Mouse (Mus musculus) cerebellum, adult 9-10 months (tissue): ENCODE measurements around the gene Ggcx.

ENCODE experiments used
- DNase-seq: peaks from one replicate; pipeline ENCODE4 v3.0.0; 2022

Ggcx gene

DNA sequence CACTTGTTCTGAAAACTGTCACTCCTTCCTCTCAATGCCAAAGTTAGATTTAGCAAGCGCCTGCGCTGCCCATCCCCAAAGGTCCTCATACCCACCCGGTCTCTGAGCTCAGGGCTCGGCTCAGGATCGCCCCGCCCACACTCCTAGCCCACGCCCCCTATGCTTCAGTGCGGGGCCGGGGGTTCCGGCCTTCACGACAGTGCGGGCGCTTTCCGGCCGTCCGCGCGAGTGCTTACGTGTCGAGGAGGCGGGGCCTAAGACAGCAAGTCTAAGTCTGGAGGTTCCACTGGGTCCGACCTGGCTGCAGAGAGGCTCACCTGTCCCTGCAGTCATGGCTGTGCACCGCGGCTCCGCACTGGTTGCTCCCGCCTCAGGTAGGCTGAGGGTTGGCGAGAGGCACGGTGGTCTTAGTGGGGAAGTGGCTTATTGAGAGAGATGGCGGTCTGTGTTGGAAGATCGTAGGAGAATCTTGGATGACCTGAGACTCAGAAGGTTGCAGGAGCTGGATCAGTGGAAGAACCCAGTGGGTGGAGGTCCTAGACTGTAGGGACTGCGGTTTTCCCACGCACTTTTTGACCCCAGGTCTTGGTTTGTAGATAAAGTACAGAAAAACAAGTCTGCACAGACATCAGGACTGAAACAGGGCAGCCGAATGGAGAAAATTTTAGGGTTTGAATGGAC is at the start of gene Ggcx:
TSS of gene Ggcx (plus strand) at position 233 of the 681 bp plus-strand sequence.
- DNase-seq: peak; percentile 94

- DNase-seq: no peak
Measured at GRCm38 (mm10) chr6:72364985-72365384, 49.1 kb upstream of the Ggcx start.

- no peak for DNase-seq
Measured at GRCm38 (mm10) chr6:72366304-72366703, 47.8 kb upstream of the Ggcx start.

- DNase-seq: no peak
Measured at GRCm38 (mm10) chr6:72366844-72367443, 47.2 kb upstream of the Ggcx start, which contains the start of gene Rnf181. Rnf181 (minus strand) TSS chr6:72366956.

GRCm38 (mm10) chr6:72367460-72367974 is 46.6 kb upstream of the Ggcx start:
- DNase-seq: no peak

- no peak for DNase-seq
Measured at GRCm38 (mm10) chr6:72369557-72369956, 44.6 kb upstream of the Ggcx start.

DNA sequence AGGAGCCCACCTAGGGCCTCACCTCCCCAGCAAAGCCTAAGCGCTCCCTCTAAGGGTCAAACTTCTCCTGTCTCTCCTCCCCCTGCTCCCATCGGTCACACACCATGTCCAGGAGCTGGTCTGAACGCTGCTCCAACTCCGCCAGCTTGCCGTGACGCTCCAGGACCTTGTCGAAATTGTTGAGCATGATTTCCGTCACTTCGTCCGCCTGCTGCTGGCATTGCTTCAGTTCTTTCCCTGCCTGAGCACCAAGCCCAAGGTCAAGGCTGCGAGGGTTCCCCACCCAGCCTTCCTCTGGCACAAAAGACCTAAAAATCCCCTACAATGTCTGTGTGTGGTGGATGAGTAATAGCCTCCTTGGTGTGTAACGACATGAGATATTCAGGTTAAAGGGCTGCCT is 44.0 kb upstream of the Ggcx start:
- no peak for DNase-seq

DNA sequence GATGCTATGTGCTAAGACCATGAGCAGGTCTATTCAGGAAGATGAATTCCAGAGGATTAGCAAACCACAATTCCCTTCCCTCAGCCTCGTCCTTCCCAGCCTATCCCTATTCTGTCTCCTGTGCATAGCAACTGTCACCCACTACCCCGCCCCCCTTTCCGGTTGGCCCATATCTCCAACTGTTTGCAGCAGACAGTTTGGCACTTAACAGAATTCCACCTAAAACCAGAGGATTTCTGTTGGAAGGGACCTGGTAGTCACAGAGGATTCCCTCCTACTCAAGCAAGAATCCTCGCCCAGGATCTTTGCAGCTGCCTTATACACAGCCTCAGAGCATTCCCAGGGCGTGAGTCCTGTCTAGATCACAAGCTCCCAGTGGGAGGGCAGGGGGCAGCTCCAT is 43.0 kb upstream of the Ggcx start:
- DNase-seq: no peak

- no peak for DNase-seq
Measured at GRCm38 (mm10) chr6:72371571-72371970, 42.5 kb upstream of the Ggcx start.

DNA sequence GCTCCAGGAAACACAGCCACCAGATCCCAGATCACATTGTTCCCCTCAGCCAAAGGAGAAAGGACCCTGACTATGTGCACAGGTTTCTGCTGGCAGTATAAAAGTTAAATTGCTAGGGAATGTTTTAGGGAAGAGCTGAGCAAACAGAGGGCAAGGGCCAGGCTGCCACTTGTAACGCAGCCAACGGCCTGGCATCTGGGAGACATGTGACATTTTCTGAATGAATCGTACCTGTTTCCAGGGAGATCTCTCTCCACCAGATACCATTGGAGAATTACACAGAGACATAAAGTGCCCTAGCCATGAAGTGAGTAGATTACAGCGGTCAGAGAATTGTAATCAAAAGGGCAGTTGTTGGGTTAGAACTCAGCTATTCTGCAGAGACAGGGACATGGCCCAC is 40.9 kb upstream of the Ggcx start:
- no peak for DNase-seq

- no peak for DNase-seq
Measured at GRCm38 (mm10) chr6:72374206-72374605, 39.9 kb upstream of the Ggcx start.

DNA sequence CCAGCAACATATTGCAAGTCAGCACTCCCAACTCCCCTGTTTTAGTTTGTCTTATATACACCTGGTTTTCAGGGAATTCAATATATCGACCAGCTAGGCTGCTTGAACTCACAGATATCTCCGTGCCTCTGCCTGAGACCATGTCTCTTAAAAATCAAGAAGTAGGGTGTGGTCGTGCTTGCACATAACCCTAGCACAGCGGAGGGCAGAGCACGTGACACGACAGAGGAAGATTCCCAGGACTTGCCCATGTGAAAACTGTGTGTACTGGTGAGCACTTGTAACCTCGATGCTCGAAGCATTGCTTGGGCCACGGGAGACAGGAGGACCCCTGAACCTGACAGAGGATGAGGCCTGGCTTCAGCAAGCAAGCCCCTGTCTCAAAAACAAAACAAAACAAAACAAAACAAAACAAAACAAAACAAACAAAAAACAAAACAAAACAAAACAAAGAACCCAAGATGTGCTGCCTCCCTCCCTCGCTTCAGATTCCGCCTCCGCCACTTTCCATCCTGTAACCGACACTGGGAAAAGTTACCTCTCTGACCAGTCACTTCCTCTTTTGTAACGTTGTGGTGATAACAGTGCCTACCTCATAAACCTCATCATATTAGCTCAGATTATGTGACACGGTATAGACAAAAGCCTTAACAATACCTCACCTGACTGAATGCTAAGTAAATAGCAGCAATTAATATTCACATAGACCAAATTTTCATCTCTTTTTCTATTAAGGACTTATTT is 39.1 kb upstream of the Ggcx start:
- no peak for DNase-seq

DNA sequence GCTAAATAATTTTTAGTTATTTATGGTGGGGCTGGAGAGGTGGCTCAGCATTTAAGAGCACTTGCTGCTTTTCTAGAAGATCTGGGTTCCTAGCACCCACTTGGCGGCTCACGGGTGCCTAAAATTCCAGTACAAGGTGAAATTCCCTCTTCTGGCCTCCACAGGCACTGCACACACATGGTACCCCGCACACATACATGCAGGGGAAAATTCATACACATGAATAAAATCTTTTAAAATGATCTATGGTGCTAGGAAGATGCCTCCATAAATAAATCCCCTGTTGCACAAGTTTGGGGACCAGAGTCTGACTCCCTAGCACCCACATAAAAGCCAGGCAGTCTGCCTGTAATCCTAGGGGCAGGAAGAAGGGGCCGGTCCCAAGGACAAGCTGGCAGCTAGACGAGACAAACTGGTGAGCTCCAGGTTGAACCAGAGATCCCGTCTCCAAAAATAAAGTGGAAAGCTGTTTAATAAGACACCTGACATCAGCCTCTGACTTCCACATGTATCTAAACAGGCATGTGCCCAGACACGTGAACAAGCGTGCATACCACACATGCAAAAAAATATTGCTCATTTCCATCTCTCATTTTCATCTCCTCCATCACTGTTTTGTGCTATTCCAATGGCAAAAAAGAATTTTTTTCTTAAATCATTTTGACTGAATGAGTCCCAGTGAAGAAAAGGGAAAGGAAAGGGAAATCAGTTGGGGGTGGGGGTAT is 35.4 kb upstream of the Ggcx start:
- no peak for DNase-seq

DNA sequence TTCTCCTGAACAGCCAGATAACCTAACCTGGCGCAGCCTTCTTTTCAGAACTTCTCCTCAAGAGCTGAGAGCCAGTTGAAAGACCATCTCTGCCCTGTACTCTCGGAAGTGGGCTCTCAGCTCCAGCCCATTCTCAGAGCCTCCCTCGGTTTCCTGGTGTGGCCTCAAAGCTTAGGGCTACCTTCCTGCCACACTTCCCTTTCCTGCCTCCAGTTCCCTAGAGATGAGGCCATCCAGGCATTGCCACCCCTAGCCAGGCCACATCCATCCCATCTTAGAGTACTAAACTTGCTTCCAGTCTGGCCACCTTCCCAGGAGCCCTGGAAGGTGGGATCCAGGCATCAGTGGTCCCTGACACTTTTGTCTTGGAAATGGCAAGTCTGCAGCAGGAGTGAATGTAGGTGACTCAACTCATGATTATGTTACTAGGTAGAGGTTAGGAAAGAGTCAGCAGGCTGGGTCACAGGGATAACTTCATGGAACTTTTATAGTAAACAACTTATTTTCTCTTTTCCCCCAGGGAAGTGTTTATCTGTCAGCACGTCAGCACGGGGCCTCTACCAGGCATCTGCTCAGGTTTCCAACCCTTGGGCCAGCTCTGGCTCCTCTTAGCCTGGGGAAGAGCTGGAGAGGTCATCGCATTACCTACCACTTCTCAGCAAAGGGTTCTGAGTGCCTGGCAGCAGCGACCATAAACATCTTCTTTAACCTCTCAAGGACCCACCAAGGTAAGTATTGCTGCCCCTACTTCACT is 34.6 kb upstream of the Ggcx start:
- no peak for DNase-seq

DNA sequence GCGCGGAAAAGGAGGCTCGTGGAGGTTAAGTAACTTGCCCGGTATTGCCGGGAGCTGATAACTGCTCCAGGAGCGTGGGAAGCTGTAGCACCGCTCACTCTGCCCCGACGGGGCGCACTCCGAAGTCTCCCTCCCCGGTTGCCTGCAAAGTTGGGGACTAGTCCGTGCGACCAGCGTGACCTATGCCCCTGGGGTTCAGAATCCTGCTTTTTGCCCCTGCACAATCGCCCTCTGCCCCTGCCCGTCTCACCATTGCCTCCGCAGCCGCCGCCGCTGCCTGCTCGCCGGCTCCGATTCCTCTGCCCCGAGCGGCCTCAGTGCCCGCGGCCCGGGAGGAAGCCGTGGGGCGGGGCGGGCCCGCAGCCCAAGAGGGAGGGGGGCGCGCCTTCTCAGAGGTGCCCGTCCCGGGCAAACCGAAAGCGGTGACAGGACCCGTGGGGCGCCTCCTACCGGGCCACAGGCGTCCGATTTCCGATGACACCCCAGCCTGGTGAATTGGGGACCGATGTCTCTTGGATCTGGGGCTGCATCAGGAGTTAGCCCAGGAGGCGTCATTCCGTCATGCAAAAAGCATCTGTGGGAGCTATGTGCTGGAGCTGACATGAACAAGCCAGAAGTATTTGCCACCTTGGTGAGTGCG is 33.9 kb upstream of the Ggcx start, which contains the start of gene Vamp5:
TSS of gene Vamp5 (minus strand) at position 338 of the 640 bp plus-strand sequence.
- peak; percentile 14 for DNase-seq

DNA sequence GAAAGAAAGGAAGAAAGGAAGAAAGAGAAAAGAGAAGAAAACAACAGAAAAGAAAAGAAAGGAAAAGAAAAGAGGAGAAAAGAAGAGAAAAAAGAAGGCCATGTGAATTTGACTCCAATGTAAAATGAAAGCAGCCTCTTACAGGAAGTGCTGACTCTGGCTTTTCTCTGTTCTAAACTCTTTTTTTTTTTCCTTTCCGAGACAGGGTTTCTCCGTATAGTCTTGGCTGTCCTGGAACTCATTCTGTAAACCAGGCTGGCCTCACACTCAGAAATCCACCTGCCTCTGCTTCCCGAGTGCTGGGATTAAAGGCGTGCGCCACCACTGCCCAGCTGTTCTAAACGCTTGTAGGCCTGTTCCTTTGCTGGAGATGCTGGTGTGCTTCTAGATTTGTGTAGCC is 31.6 kb upstream of the Ggcx start:
- no peak for DNase-seq

- no peak for DNase-seq
Measured at GRCm38 (mm10) chr6:72383142-72383820, 30.8 kb upstream of the Ggcx start.

DNA sequence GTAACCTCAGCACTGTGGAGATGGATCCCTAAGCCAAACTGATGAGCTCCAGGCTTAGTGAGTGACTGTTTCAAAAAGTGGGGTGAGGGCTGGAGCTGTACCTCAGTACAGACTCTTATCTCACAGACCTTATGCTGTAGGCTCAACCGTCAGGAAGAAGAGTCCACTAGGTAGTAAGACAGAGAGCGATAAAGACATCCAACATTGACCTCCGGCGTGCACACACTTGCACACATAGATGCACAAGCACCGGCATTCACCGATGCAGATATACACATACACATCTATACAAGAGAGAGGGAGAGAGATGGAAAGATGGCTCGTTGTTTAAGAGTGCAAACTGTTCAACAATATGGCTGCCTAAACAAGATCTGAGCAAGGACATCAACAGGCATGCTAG is 30.2 kb upstream of the Ggcx start:
- no peak for DNase-seq

GRCm38 (mm10) chr6:72385258-72385657 is 28.9 kb upstream of the Ggcx start:
- no peak for DNase-seq

- DNase-seq: no peak
Measured at GRCm38 (mm10) chr6:72386561-72386960, 27.5 kb upstream of the Ggcx start.

DNA sequence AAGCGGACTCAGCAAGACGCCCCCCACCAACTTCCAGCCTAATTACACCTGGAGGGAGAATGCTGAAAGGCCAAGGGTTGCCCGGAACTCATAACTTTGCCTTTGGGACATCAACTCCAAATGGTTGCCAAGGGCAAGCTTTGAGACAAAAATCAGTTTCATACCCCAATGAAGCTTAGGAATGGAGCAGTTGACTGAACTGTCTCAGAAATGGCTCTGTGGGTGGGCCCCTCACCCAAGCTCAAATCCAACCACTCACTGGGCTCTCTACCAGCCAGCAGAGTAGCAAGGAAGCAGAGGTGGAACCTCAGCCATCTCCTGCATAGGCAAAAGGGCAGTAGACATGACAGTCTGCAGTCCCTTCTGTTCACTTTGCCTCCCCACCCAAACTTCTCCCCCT is 26.3 kb upstream of the Ggcx start:
- no peak for DNase-seq
